Mouse (Mus musculus): Measurements from ENCODE around the gene S1pr2. TPM values are rescaled to one million over a fixed set of nuclear protein-coding genes. Genes with fewer than 3 reads are reported as not detected.
"Not testable (repeated sequence)": the region's sequence is repeated elsewhere in the genome, so short reads cannot be mapped to it uniquely, and the experiment has no call there.

The S1pr2 gene
- polyA plus RNA-seq, 1 experiment from 2014 or later: 10.3 TPM

DNA sequence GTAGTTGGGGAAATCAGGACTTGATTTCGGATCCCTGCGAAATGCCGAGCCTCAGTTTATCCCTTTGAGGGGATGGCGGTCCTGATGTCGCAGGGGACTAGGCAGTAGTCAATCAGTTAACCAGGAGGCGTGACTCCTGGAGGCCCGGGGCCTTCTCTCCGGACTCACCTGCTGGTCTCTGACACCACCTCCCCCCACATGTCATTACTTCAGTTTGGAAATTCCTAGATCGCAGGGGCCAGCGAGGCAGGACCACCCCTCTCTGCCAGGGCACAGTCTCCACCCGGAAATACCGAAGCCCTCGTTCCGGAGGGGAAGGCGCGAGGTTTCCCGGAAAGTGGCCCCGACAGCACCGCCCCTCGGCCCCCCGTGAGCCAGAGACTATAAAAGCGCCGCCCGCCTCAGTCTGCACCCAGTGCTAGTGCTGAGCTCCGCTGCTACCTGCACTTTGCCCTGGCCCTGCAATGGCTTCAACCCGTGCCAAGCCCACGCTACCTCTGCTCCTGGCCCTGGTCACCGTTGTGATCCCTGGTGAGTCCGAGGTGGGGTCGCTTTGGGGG, 39.1 kb upstream of the S1pr2 start, which contains the start of gene Icam1:
TSS of gene Icam1 (plus strand) at position 415 of the 560 bp plus-strand sequence.
- 1% methylated on average over 30 of the region's 30 CpGs for WGBS
- Histone ChIP-seq H3K9ac (ENCODE audit: low read depth, low read length) (no peak within 1 kb of the TSS), H3K9me3 (replicated peaks; ENCODE audit: control insufficient read depth, low read length, poor library complexity, severe bottlenecking) (no peaks in the 10 kb centered on the region), H3K36me3 (ENCODE audit: control insufficient read depth, insufficient read depth, low read length) (no peaks in the 10 kb centered on the region), H3K4me2 (ENCODE audit: low read length) (peak within 1 kb of the TSS; percentile 29), H3K27ac (ENCODE audit: low read length) (no peak within 1 kb of the TSS), H3K4me3 (ENCODE audit: low read depth, low read length) (peak within 1 kb of the TSS; percentile 12), H3K27me3 (ENCODE audit: control insufficient read depth, insufficient read depth, low read depth, low read length) (peaks cover 44% of the 10 kb centered on the region), H3K4me1 (ENCODE audit: control insufficient read depth, insufficient read depth, low read length) (no peaks in the 10 kb centered on the region)
- ATAC-seq: no peak

DNA sequence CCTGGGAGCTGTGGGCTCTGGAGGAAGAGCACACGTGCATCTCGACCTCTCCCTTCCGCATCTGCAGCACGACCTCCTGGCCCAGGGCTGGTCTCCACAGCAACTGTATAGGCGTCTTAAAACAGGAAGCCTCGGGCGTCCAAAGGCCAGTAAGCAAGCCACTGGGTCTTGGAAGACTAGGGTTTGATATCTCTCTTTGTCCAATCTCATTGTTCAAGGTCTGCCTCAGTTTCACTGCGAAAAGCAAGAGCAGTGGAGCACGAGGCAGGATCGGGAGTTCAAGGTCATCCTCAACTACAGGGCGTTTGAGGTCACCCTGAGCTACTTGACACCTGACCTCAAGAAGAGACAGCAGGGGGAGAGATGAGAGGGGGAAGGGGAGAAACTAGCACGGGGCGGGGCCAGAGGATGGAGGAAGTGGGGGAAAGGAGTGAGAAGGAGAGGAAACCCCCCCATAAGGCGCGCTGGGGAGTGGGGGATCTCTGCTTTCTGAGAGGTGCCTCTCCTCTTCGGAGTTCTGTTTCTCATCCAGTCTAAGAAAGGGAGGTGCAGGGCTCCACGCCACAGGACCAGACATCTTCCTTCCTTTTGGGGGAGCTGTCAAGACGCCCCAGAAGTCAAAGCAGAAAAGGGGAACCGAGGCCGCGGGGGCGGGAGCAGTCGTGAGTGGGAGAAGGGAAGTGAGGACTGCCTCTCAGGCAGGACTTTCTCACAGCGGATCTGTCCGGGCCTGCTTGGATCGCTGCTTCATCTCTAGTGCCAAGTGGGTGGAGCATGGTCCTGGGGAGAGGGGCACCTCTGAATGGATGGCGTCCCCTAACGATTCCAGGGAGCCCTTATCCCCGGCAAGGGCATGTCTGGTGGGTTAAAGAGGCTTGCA, 38.4 kb upstream of the S1pr2 start:
- ATAC-seq: no peak
- 5% methylated on average over 29 of the region's 29 CpGs for WGBS
- Histone ChIP-seq H3K4me3 (ENCODE audit: low read depth, low read length) (peak overlapping the region; percentile 6; the same call in 1 of the 2 replicates), H3K4me1 (ENCODE audit: control insufficient read depth, insufficient read depth, low read length) (no peaks in the 10 kb centered on the region), H3K9me3 (replicated peaks; ENCODE audit: control insufficient read depth, low read length, poor library complexity, severe bottlenecking) (no peaks in the 10 kb centered on the region), H3K36me3 (ENCODE audit: control insufficient read depth, insufficient read depth, low read length) (no peaks in the 10 kb centered on the region), H3K9ac (ENCODE audit: low read depth, low read length) (no peak overlapping the region), H3K27ac (ENCODE audit: low read length) (no peak overlapping the region), H3K4me2 (ENCODE audit: low read length) (peak overlapping the region; percentile 29), H3K27me3 (ENCODE audit: control insufficient read depth, insufficient read depth, low read depth, low read length) (peaks cover 44% of the 10 kb centered on the region)

DNA sequence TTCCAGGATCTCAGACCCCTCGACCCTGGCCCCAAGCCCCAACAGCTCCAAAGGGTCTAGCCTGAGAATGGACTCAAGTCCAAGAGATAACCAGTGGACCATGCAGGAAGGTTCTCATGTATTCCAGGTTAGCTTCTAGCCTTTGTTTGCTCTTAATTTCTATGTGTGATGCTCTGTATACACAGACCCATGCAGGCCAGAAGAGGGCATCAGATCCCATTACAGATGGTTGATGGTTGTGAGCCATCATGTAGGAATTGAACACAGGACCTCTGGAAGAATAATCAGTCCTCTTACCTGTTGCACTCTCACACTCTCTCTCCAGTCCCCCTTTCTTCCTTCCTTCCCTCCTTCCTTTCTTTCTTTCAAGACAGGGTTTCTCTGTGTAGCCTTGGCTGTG, 35.8 kb upstream of the S1pr2 start:
- 35% methylated on average over 1 of the region's 1 CpGs for WGBS

DNA sequence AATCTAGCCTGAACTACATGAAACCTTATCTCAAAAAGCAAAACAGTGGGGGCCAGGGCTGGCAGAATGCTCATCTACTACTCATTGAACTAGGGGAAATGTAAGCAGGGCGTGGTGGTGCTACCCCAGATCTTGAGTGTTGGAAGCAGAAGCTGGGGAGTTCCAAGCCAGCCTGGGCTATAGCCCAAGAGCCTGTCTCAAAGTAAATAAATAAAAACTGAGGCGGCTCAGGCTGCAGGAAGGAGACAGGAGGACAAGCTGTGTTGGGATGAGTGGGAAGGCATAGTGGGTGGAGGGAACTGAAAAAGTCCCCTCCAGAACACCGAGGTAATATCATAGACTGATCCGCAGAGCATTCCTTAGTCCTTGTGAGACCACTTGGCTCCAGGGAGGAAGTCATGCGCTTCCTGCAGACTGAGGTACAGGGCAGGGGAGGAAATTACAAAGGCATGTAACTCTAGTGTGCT, 35.3 kb upstream of the S1pr2 start:
- WGBS: 72% methylated on average over 5 of the region's 5 CpGs
- H3K9ac ChIP-seq (ENCODE audit: low read depth, low read length): no peak overlapping the region
- H3K27me3 ChIP-seq (ENCODE audit: control insufficient read depth, insufficient read depth, low read depth, low read length): peaks cover 26% of the 10 kb centered on the region
- no peaks in the 10 kb centered on the region for H3K4me1 ChIP-seq (ENCODE audit: control insufficient read depth, insufficient read depth, low read length)
- no peak overlapping the region for H3K4me2 ChIP-seq (ENCODE audit: low read length)
- ATAC-seq: no peak
- no peak overlapping the region for H3K4me3 ChIP-seq (ENCODE audit: low read depth, low read length)
- H3K36me3 ChIP-seq (ENCODE audit: control insufficient read depth, insufficient read depth, low read length): peaks cover 11% of the 10 kb centered on the region
- no peaks in the 10 kb centered on the region for H3K9me3 ChIP-seq (replicated peaks; ENCODE audit: control insufficient read depth, low read length, poor library complexity, severe bottlenecking)
- H3K27ac ChIP-seq (ENCODE audit: low read length): no peak overlapping the region

More for the DNA sequence above, 35.8 kb upstream of the S1pr2 start:
- peaks cover 31% of the 10 kb centered on the region for H3K27me3 ChIP-seq (ENCODE audit: control insufficient read depth, insufficient read depth, low read depth, low read length)
- H3K9me3 ChIP-seq (replicated peaks; ENCODE audit: control insufficient read depth, low read length, poor library complexity, severe bottlenecking): no peaks in the 10 kb centered on the region
- H3K4me1 ChIP-seq (ENCODE audit: control insufficient read depth, insufficient read depth, low read length): no peaks in the 10 kb centered on the region
- no peak overlapping the region for H3K4me3 ChIP-seq (ENCODE audit: low read depth, low read length)
- no peak overlapping the region for H3K27ac ChIP-seq (ENCODE audit: low read length)
- H3K36me3 ChIP-seq (ENCODE audit: control insufficient read depth, insufficient read depth, low read length): peaks cover 7% of the 10 kb centered on the region; the same call in 1 of the 2 replicates
- no peak for ATAC-seq
- no peak overlapping the region for H3K4me2 ChIP-seq (ENCODE audit: low read length)
- no peak overlapping the region for H3K9ac ChIP-seq (ENCODE audit: low read depth, low read length)

DNA sequence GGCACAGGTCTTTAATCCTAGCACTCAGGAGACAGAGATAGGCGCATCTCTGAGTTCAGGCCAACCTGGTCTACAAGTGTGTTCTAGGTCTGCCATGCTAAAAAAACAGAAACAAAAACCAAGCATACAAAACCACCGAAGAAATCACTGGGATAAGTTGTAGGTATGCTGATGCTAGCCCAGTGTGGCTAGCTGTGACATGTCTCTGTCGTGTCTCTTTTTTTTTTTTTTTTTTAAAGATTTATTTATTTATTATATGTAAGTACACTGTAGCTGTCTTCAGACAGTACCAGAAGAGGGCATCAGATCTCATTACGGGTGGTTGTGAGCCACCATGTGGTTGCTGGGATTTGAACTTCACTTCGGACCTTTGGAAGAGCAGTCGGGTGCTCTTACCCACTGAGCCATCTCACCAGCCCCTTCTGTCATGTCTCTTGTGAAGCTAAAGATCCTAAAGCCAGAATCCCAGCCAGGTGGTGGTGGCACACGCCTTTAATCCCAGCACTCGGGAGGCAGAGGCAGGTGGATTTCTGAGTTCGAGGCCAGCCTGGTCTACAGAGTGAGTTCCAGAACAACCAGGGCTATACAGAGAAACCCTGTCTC, 34.5 kb upstream of the S1pr2 start:
- H3K27me3 ChIP-seq (ENCODE audit: control insufficient read depth, insufficient read depth, low read depth, low read length): peaks cover 20% of the 10 kb centered on the region
- not testable (repeated sequence) for H3K9me3 ChIP-seq (replicated peaks; ENCODE audit: control insufficient read depth, low read length, poor library complexity, severe bottlenecking); H3K27ac ChIP-seq (ENCODE audit: low read length); H3K4me2 ChIP-seq (ENCODE audit: low read length); H3K9ac ChIP-seq (ENCODE audit: low read depth, low read length); ATAC-seq; H3K4me3 ChIP-seq (ENCODE audit: low read depth, low read length); H3K4me1 ChIP-seq (ENCODE audit: control insufficient read depth, insufficient read depth, low read length)
- 73% methylated on average over 9 of the region's 9 CpGs for WGBS
- H3K36me3 ChIP-seq (ENCODE audit: control insufficient read depth, insufficient read depth, low read length): peaks cover 16% of the 10 kb centered on the region

DNA sequence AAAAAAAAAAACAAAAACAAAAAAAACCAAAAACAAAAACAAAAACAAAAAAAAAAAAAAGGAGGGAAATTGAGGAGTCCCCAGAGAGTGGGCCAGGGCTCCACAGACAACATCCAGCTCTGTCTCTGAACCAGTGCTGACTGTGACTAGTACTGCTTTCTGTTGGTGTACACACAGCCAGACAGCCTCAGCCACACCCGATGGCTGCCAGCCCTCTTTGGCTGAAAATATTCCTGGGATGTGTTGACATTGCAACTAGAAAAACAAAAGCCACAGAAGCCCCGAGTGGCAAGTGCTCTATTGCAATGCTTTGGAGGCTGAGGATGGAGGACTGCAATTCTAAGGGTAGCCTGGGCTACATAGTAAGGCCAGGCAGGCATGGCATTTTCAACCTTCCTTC, 33.8 kb upstream of the S1pr2 start:
- Histone ChIP-seq H3K4me2 (ENCODE audit: low read length) (no peak overlapping the region), H3K36me3 (ENCODE audit: control insufficient read depth, insufficient read depth, low read length) (peaks cover 19% of the 10 kb centered on the region), H3K4me1 (ENCODE audit: control insufficient read depth, insufficient read depth, low read length) (no peaks in the 10 kb centered on the region), H3K9ac (ENCODE audit: low read depth, low read length) (no peak overlapping the region), H3K27me3 (ENCODE audit: control insufficient read depth, insufficient read depth, low read depth, low read length) (peaks cover 15% of the 10 kb centered on the region), H3K27ac (ENCODE audit: low read length) (no peak overlapping the region), H3K9me3 (replicated peaks; ENCODE audit: control insufficient read depth, low read length, poor library complexity, severe bottlenecking) (no peaks in the 10 kb centered on the region), H3K4me3 (ENCODE audit: low read depth, low read length) (no peak overlapping the region)
- 74% methylated on average over 2 of the region's 2 CpGs for WGBS
- no peak for ATAC-seq

DNA sequence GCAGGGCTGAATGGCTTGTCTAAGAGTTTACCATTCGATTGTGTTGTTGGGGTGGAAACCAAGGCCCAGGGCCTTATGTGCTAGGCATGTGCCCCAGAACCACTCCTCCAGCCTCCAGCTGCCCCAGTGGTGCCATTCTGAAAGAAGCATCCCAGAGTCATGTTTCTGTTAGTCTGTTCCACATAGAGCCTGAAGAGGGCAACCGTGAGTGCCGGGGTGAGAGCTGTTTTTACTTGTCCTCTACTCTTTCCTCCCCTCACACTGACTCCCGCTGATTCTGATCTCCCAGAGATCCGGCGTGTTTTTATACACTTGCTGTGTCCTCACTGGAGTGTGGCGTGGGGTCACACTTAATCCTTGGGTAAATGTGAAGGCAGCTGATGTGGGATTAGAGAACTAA, 31.4 kb upstream of the S1pr2 start:
- Histone ChIP-seq H3K9ac (ENCODE audit: low read depth, low read length) (no peak overlapping the region), H3K4me3 (ENCODE audit: low read depth, low read length) (no peak overlapping the region), H3K36me3 (ENCODE audit: control insufficient read depth, insufficient read depth, low read length) (peaks cover 23% of the 10 kb centered on the region), H3K9me3 (replicated peaks; ENCODE audit: control insufficient read depth, low read length, poor library complexity, severe bottlenecking) (no peaks in the 10 kb centered on the region), H3K4me1 (ENCODE audit: control insufficient read depth, insufficient read depth, low read length) (peaks cover 7% of the 10 kb centered on the region), H3K27ac (ENCODE audit: low read length) (no peak overlapping the region), H3K4me2 (ENCODE audit: low read length) (no peak overlapping the region), H3K27me3 (ENCODE audit: control insufficient read depth, insufficient read depth, low read depth, low read length) (peaks cover 2% of the 10 kb centered on the region; the same call in 1 of the 2 replicates)
- WGBS: 86% methylated on average over 7 of the region's 7 CpGs
- ATAC-seq: no peak

DNA sequence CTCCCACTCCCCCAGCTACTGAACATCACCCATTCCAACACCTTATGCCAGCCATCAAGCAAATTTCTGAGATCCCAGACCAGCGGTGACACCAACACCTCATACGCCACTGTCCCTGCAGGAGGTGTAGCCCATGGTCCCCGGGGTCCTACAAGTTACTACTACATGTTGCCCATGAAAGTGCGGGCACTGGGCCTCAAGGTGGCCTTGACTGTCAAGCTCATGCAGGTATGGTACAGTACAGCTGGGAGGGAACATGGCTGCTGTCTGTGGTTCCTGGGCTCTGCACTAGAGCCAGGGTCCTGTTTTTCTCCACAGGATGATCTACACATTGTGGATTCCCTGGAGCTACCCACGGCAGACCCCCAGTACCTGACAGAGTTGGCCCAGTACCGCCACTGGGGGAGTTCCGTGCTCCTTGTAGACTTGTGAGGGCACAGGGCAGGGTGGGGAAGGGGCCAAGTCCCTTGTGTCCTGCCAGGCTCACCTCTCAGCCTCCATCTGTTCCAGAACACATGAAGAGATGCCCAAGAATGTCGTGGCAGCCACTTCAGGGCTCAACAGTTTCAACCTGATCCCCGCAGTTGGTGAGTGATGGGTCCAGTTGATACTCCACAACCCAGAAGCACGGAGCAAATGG, 30.9 kb upstream of the S1pr2 start:
- no peak for ATAC-seq
- Histone ChIP-seq H3K9ac (ENCODE audit: low read depth, low read length) (no peak overlapping the region), H3K4me3 (ENCODE audit: low read depth, low read length) (no peak overlapping the region), H3K27ac (ENCODE audit: low read length) (no peak overlapping the region), H3K9me3 (replicated peaks; ENCODE audit: control insufficient read depth, low read length, poor library complexity, severe bottlenecking) (no peaks in the 10 kb centered on the region), H3K4me2 (ENCODE audit: low read length) (no peak overlapping the region), H3K4me1 (ENCODE audit: control insufficient read depth, insufficient read depth, low read length) (peaks cover 7% of the 10 kb centered on the region), H3K27me3 (ENCODE audit: control insufficient read depth, insufficient read depth, low read depth, low read length) (peaks cover 2% of the 10 kb centered on the region; the same call in 1 of the 2 replicates), H3K36me3 (ENCODE audit: control insufficient read depth, insufficient read depth, low read length) (peaks cover 23% of the 10 kb centered on the region)
- WGBS: 92% methylated on average over 10 of the region's 10 CpGs
